Comparison of ENCODE assay signal across 12 mouse cellular contexts in the genomic region with DNA sequence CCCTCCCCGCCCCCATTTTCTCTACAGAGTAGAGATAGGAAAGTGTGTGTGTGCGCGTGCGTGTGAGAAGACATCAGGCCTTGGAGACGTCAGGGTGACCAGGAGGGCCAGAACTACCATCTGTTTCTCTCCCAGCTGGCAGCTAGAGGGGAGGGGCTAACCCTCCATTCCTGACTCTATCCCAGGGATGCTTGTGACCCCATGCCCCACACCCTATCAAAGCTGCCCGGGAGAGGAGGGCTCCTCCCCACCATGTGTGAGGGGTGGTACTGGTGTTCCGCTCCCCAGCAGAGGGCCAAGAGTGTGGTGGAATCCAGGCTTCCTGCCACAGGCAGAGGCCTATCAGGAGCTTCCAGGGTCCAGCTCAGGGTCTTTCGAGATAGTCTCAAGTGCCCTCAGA. TPM values are rescaled to one million over a fixed set of nuclear protein-coding genes. Genes with fewer than 3 reads are reported as not detected.
DNase-seq lines count a peak whose midpoint lies in the region; ATAC-seq lines count a peak whose summit lies in the region.
"Had no signal": no experiment of that assay in that cellular context is flagged by ENCODE, and none has a peak within 500 bp of the region (broad histone marks: within the 10 kb centered on the region; RNA-seq: fewer than 3 reads in every experiment).

No protein-coding gene starts in this region.

- H3K36me3 ChIP-seq in forebrain, embryonic 12.5 days (replicated peaks): no peaks in the 10 kb centered on the region
- no peaks in the 10 kb centered on the region for H3K36me3 ChIP-seq in forebrain, embryonic 15.5 days
- no peaks in the 10 kb centered on the region for H3K36me3 ChIP-seq in midbrain, embryonic 12.5 days
- H3K36me3 ChIP-seq in midbrain, embryonic 15.5 days (replicated peaks): no peaks in the 10 kb centered on the region
- no peaks in the 10 kb centered on the region for H3K36me3 ChIP-seq in hindbrain, embryonic 14.5 days (replicated peaks; ENCODE audit: control insufficient read depth, insufficient read depth)

- H3K9ac ChIP-seq in forebrain, embryonic 12.5 days: no peak overlapping the region
- H3K9ac ChIP-seq in forebrain, embryonic 15.5 days (replicated peaks): no peak overlapping the region
- H3K9ac ChIP-seq in midbrain, embryonic 12.5 days (replicated peaks): no peak overlapping the region
- H3K9ac ChIP-seq in midbrain, embryonic 15.5 days: no peak overlapping the region
- H3K9ac ChIP-seq in hindbrain, embryonic 14.5 days: no peak overlapping the region
- H3K9ac ChIP-seq: liver, embryonic 14.5 days had no signal

- no peak for DNase-seq in hindbrain, embryonic 14.5 days (ENCODE audit: low spot score)
- DNase-seq in retina, postnatal 1 day: peak; percentile 70
- DNase-seq in layer of hippocampus, adult 8-10 months (ENCODE audit: low spot score in 2 of 2): no peak
- DNase-seq in left cerebral cortex, postnatal 14 days (ENCODE audit: low spot score in 2 of 2): no peak
- DNase-seq: adrenal gland, adult 8-10 months; cerebellum, adult 18-20 months; heart, postnatal 36 days had no signal

- H3K4me1 ChIP-seq in forebrain, embryonic 12.5 days: peaks cover 31% of the 10 kb centered on the region
- H3K4me1 ChIP-seq in forebrain, embryonic 15.5 days: no peaks in the 10 kb centered on the region
- H3K4me1 ChIP-seq in midbrain, embryonic 12.5 days: peaks cover 31% of the 10 kb centered on the region
- peaks cover 6% of the 10 kb centered on the region; the same call in 1 of the 2 replicates for H3K4me1 ChIP-seq in midbrain, embryonic 15.5 days
- no peaks in the 10 kb centered on the region for H3K4me1 ChIP-seq in hindbrain, embryonic 14.5 days (replicated peaks; ENCODE audit: control insufficient read depth, insufficient read depth, low read length)

- intact Hi-C loops in left cerebral cortex, postnatal 14 days (cut with DNase I): loop anchor here (10.0 kb wide), 1 partner anchor 48 kb away; no protein-coding TSS in a partner anchor

- H3K27me3 ChIP-seq in forebrain, embryonic 12.5 days: peaks cover 51% of the 10 kb centered on the region
- H3K27me3 ChIP-seq in forebrain, embryonic 15.5 days: peaks cover 39% of the 10 kb centered on the region
- peaks cover 65% of the 10 kb centered on the region for H3K27me3 ChIP-seq in midbrain, embryonic 12.5 days
- H3K27me3 ChIP-seq in midbrain, embryonic 15.5 days (replicated peaks): peaks cover 39% of the 10 kb centered on the region
- H3K27me3 ChIP-seq in hindbrain, embryonic 14.5 days (ENCODE audit: control insufficient read depth, insufficient read depth, low read length): peaks cover 38% of the 10 kb centered on the region

- no peak overlapping the region for H3K4me3 ChIP-seq in forebrain, embryonic 12.5 days (replicated peaks)
- no peak overlapping the region for H3K4me3 ChIP-seq in forebrain, embryonic 15.5 days
- no peak overlapping the region for H3K4me3 ChIP-seq in midbrain, embryonic 12.5 days
- H3K4me3 ChIP-seq in midbrain, embryonic 15.5 days: no peak overlapping the region
- H3K4me3 ChIP-seq in hindbrain, embryonic 14.5 days (replicated peaks; ENCODE audit: low read length): no peak overlapping the region

- ATAC-seq in forebrain, embryonic 12.5 days (ENCODE audit: low FRiP score): 0 out of 2 replicates have a peak, but pooled peaks have one; percentile 39
- ATAC-seq in forebrain, embryonic 15.5 days (replicated peaks): no peak
- peak; percentile 19; the same call in 1 of the 2 replicates for ATAC-seq in midbrain, embryonic 12.5 days (ENCODE audit: low FRiP score, low read depth)
- no peak for ATAC-seq in midbrain, embryonic 15.5 days (replicated peaks)
- ATAC-seq in hindbrain, embryonic 14.5 days (ENCODE audit: low FRiP score): no peak

- 58% methylated on average over 8 of the region's 8 CpGs for WGBS in forebrain, embryonic 12.5 days
- WGBS in forebrain, embryonic 15.5 days: 63% methylated on average over 8 of the region's 8 CpGs
- WGBS in midbrain, embryonic 12.5 days: 48% methylated on average over 8 of the region's 8 CpGs
- WGBS in midbrain, embryonic 15.5 days: 54% methylated on average over 8 of the region's 8 CpGs
- 43% methylated on average over 8 of the region's 8 CpGs for WGBS in hindbrain, embryonic 14.5 days

- H3K4me2 ChIP-seq in forebrain, embryonic 12.5 days: no peak overlapping the region
- H3K4me2 ChIP-seq in forebrain, embryonic 15.5 days (replicated peaks): no peak overlapping the region
- no peak overlapping the region for H3K4me2 ChIP-seq in midbrain, embryonic 12.5 days (replicated peaks)
- no peak overlapping the region for H3K4me2 ChIP-seq in midbrain, embryonic 15.5 days
- no peak overlapping the region for H3K4me2 ChIP-seq in hindbrain, embryonic 14.5 days (replicated peaks)

- H3K9me3 ChIP-seq in forebrain, embryonic 12.5 days: no peaks in the 10 kb centered on the region
- no peaks in the 10 kb centered on the region for H3K9me3 ChIP-seq in forebrain, embryonic 15.5 days
- H3K9me3 ChIP-seq in midbrain, embryonic 12.5 days: no peaks in the 10 kb centered on the region
- H3K9me3 ChIP-seq in midbrain, embryonic 15.5 days: no peaks in the 10 kb centered on the region
- no peaks in the 10 kb centered on the region for H3K9me3 ChIP-seq in hindbrain, embryonic 14.5 days (ENCODE audit: control insufficient read depth, low read length)

- no peak overlapping the region for H3K27ac ChIP-seq in forebrain, embryonic 12.5 days
- no peak overlapping the region for H3K27ac ChIP-seq in forebrain, embryonic 15.5 days (replicated peaks)
- no peak overlapping the region for H3K27ac ChIP-seq in midbrain, embryonic 12.5 days (replicated peaks)
- no peak overlapping the region for H3K27ac ChIP-seq in midbrain, embryonic 15.5 days
- H3K27ac ChIP-seq in hindbrain, embryonic 14.5 days: peak overlapping the region; percentile 21; the same call in 1 of the 2 replicates
- H3K27ac ChIP-seq: liver, embryonic 14.5 days had no signal

RNA-seq across cellular contexts. Expression of a gene that starts 1.7 kb away (rescaled TPM):
- 1.5 and 2.4 TPM in 2 replicates for polyA plus RNA-seq in forebrain, embryonic 12.5 days (2016; fragmentation: Nextera tagmentation; extraction: Ambion mirVana)
- 1.7 and 1.9 TPM in 2 replicates for polyA plus RNA-seq in forebrain, embryonic 15.5 days (2015; fragmentation: Nextera tagmentation; extraction: Ambion mirVana)
- polyA plus RNA-seq in midbrain, embryonic 12.5 days (2016; fragmentation: Nextera tagmentation; extraction: Ambion mirVana): 0.48 and 1.2 TPM in 2 replicates
- 2.9 TPM in 2 replicates for polyA plus RNA-seq in midbrain, embryonic 15.5 days (2015; fragmentation: Nextera tagmentation; extraction: Ambion mirVana)
- 8.9 and 10.3 TPM in 2 replicates for polyA plus RNA-seq in hindbrain, embryonic 14.5 days (2014; fragmentation: Nextera tagmentation; extraction: Ambion mirVana)
- total RNA-seq in layer of hippocampus, adult 8-10 months (2022): 10 to 100 TPM; 34.6 to 40.4 (median 37.8) TPM
- total RNA-seq in left cerebral cortex, postnatal 14 days (2021): 10 to 100 TPM; 24.0 to 35.5 TPM

RNA-seq across cellular contexts. Expression of a gene that starts 25.7 kb away (rescaled TPM):
- 9.2 and 12.2 TPM in 2 replicates for polyA plus RNA-seq in forebrain, embryonic 12.5 days (2016; fragmentation: Nextera tagmentation; extraction: Ambion mirVana)
- 11.9 and 16.8 TPM in 2 replicates for polyA plus RNA-seq in forebrain, embryonic 15.5 days (2015; fragmentation: Nextera tagmentation; extraction: Ambion mirVana)
- 9.7 and 11.9 TPM in 2 replicates for polyA plus RNA-seq in midbrain, embryonic 12.5 days (2016; fragmentation: Nextera tagmentation; extraction: Ambion mirVana)
- polyA plus RNA-seq in midbrain, embryonic 15.5 days (2015; fragmentation: Nextera tagmentation; extraction: Ambion mirVana): 15.1 and 19.1 TPM in 2 replicates
- polyA plus RNA-seq in hindbrain, embryonic 14.5 days (2014; fragmentation: Nextera tagmentation; extraction: Ambion mirVana): 18.3 and 19.1 TPM in 2 replicates
- 10 to 100 TPM in 3 of 4 experiments, 1 to 10 TPM in 1; 9.4 to 12.9 (median 11.1) TPM for total RNA-seq in layer of hippocampus, adult 8-10 months (2022)
- total RNA-seq in left cerebral cortex, postnatal 14 days (2021): 10 to 100 TPM; 10.8 to 13.3 TPM

RNA-seq across cellular contexts. Expression of a gene that starts 25.9 kb away (rescaled TPM):
- polyA plus RNA-seq in forebrain, embryonic 12.5 days (2016; fragmentation: Nextera tagmentation; extraction: Ambion mirVana): 368 and 375 TPM in 2 replicates
- 293 and 308 TPM in 2 replicates for polyA plus RNA-seq in forebrain, embryonic 15.5 days (2015; fragmentation: Nextera tagmentation; extraction: Ambion mirVana)
- polyA plus RNA-seq in midbrain, embryonic 12.5 days (2016; fragmentation: Nextera tagmentation; extraction: Ambion mirVana): 314 and 327 TPM in 2 replicates
- 229 and 243 TPM in 2 replicates for polyA plus RNA-seq in midbrain, embryonic 15.5 days (2015; fragmentation: Nextera tagmentation; extraction: Ambion mirVana)
- polyA plus RNA-seq in hindbrain, embryonic 14.5 days (2014; fragmentation: Nextera tagmentation; extraction: Ambion mirVana): 273 and 298 TPM in 2 replicates
- 100 to 1,000 TPM in 1 of 4 experiments, 10 to 100 TPM in 3; 78.1 to 105 (median 92.0) TPM for total RNA-seq in layer of hippocampus, adult 8-10 months (2022)
- total RNA-seq in left cerebral cortex, postnatal 14 days (2021): 100 to 1,000 TPM; 109 to 114 TPM

RNA-seq across cellular contexts. Expression of a gene that starts 58.0 kb away (rescaled TPM):
- 8.4 and 9.5 TPM in 2 replicates for polyA plus RNA-seq in forebrain, embryonic 12.5 days (2016; fragmentation: Nextera tagmentation; extraction: Ambion mirVana)
- polyA plus RNA-seq in forebrain, embryonic 15.5 days (2015; fragmentation: Nextera tagmentation; extraction: Ambion mirVana): 8.0 and 9.7 TPM in 2 replicates
- polyA plus RNA-seq in midbrain, embryonic 12.5 days (2016; fragmentation: Nextera tagmentation; extraction: Ambion mirVana): 11.4 and 11.5 TPM in 2 replicates
- 13.9 and 15.8 TPM in 2 replicates for polyA plus RNA-seq in midbrain, embryonic 15.5 days (2015; fragmentation: Nextera tagmentation; extraction: Ambion mirVana)
- polyA plus RNA-seq in hindbrain, embryonic 14.5 days (2014; fragmentation: Nextera tagmentation; extraction: Ambion mirVana): 12.9 and 14.3 TPM in 2 replicates
- 10 to 100 TPM; 36.0 to 40.9 (median 38.3) TPM for total RNA-seq in layer of hippocampus, adult 8-10 months (2022)
- total RNA-seq in left cerebral cortex, postnatal 14 days (2021): 10 to 100 TPM; 22.1 to 27.8 TPM

Comparison
In these comparisons a context has a peak if more than half of its experiments do, and no peak if none do; other contexts are left out.
1. ATAC-seq: peak in forebrain, embryonic 12.5 days (single experiment) and midbrain, embryonic 12.5 days (single experiment); none in forebrain, embryonic 15.5 days (single experiment), midbrain, embryonic 15.5 days (single experiment) and hindbrain, embryonic 14.5 days (single experiment).